9 mouse cellular contexts compared by ENCODE assay signal in genomic region chr3:68576431-68576830, GRCm38 (mm10).
DNase-seq lines count a peak whose midpoint lies in the region; ATAC-seq and TF ChIP-seq lines count a peak whose summit lies in the region.
"Had no signal": no experiment of that assay in that cellular context is flagged by ENCODE, and none has a peak within 500 bp of the region (broad histone marks: within the 10 kb centered on the region; RNA-seq: fewer than 3 reads in every experiment).

No protein-coding gene starts in this region.

- DNase-seq in kidney, adult 18-20 months: no peak
- DNase-seq in cerebellum, adult 8-10 months: peak; percentile 96
- DNase-seq in left cerebral cortex, adult 18-20 months (ENCODE audit: low spot score in 2 of 2): peak; percentile 92 to 94
- DNase-seq in gastrocnemius, adult 8-10 months (ENCODE audit: low spot score in 2 of 2): no peak
- DNase-seq in thymus, adult 2 months: no peak

- WGBS in kidney, embryonic 16.5 days: 17% methylated on average over 7 of the region's 7 CpGs
- 8% methylated on average over 7 of the region's 7 CpGs for whole genome bisulfite sequencing in heart, embryonic 14.5 days
- WGBS in neural tube, embryonic 15.5 days: 12% methylated on average over 7 of the region's 7 CpGs
- WGBS in thymus, adult 2 months: 89% methylated on average over 7 of the region's 7 CpGs

- no peak overlapping the region for H3K9ac ChIP-seq in kidney, embryonic 16.5 days (replicated peaks; ENCODE audit: low read length)
- peak overlapping the region; percentile 54; the same call in 1 of the 2 replicates for H3K9ac ChIP-seq in heart, embryonic 14.5 days (ENCODE audit: low read length)
- 0 out of 2 replicates have a peak overlapping the region, but pooled peaks have one; percentile 14 for H3K9ac ChIP-seq in neural tube, embryonic 15.5 days (replicated peaks)

- no peak for TF ChIP-seq CTCF in thymus, adult 2 months (IDR thresholded peaks at IDR 0.05; ENCODE audit: borderline replicate concordance, control insufficient read depth, extremely low read depth, insufficient read depth, low read length, poor library complexity)

- no peak for TF ChIP-seq POLR2A in thymus, adult 2 months (IDR thresholded peaks at IDR 0.05; ENCODE audit: control insufficient read depth, extremely low read depth, insufficient read depth, low read length, poor library complexity)

- H3K4me3 ChIP-seq in kidney, embryonic 16.5 days (ENCODE audit: low read length): no peak overlapping the region
- no peak overlapping the region for H3K4me3 ChIP-seq in heart, embryonic 14.5 days (ENCODE audit: control insufficient read depth in 1 of 2, insufficient read depth in 1 of 2, low read depth in 1 of 2, low read length in 2 of 2)
- peak overlapping the region; percentile 10 for H3K4me3 ChIP-seq in neural tube, embryonic 15.5 days (replicated peaks)
- H3K4me3 ChIP-seq in thymus, adult 2 months (ENCODE audit: control insufficient read depth, insufficient read depth, low read length): no peak overlapping the region
- H3K4me3 ChIP-seq: heart, adult 2 months had no signal

- no peak overlapping the region for H3K4me2 ChIP-seq in kidney, embryonic 16.5 days (replicated peaks; ENCODE audit: low read depth, low read length)
- H3K4me2 ChIP-seq in heart, embryonic 14.5 days (ENCODE audit: low read length): peak overlapping the region; percentile 52
- peak overlapping the region; percentile 68 for H3K4me2 ChIP-seq in neural tube, embryonic 15.5 days

- no peaks in the 10 kb centered on the region for H3K9me3 ChIP-seq in kidney, embryonic 16.5 days (ENCODE audit: low read length)
- H3K9me3 ChIP-seq in heart, embryonic 14.5 days (ENCODE audit: control insufficient read depth, low read length): no peaks in the 10 kb centered on the region
- H3K9me3 ChIP-seq in neural tube, embryonic 15.5 days (replicated peaks): no peaks in the 10 kb centered on the region

- no peaks in the 10 kb centered on the region for H3K27me3 ChIP-seq in kidney, embryonic 16.5 days (ENCODE audit: insufficient read depth, low read length)
- no peaks in the 10 kb centered on the region for H3K27me3 ChIP-seq in heart, embryonic 14.5 days (ENCODE audit: control insufficient read depth, insufficient read depth, low read length)
- H3K27me3 ChIP-seq in neural tube, embryonic 15.5 days (replicated peaks): no peaks in the 10 kb centered on the region
- no peaks in the 10 kb centered on the region for H3K27me3 ChIP-seq in thymus, adult 2 months (ENCODE audit: control insufficient read depth, insufficient read depth, low read length)

- peaks cover 37% of the 10 kb centered on the region for H3K4me1 ChIP-seq in kidney, embryonic 16.5 days (ENCODE audit: insufficient read depth, low read length)
- H3K4me1 ChIP-seq in heart, embryonic 14.5 days (ENCODE audit: control insufficient read depth in 2 of 2, insufficient read depth in 2 of 2, low read length in 2 of 2): peaks cover 24 to 30% of the 10 kb centered on the region in 2 experiments
- peaks cover 58% of the 10 kb centered on the region for H3K4me1 ChIP-seq in neural tube, embryonic 15.5 days
- H3K4me1 ChIP-seq in thymus, adult 2 months (replicated peaks; ENCODE audit: control insufficient read depth, insufficient read depth, low read length): no peaks in the 10 kb centered on the region; the same call in 1 of the 2 replicates

- ATAC-seq in kidney, embryonic 16.5 days (ENCODE audit: low FRiP score, low TSS enrichment): peak; percentile 46; the same call in 1 of the 2 replicates
- ATAC-seq in heart, embryonic 14.5 days (ENCODE audit: insufficient number of reproducible peaks, insufficient read depth, low FRiP score, low read depth): peak; percentile 46
- ATAC-seq in neural tube, embryonic 15.5 days (ENCODE audit: low FRiP score): no peak

- no peaks in the 10 kb centered on the region for H3K36me3 ChIP-seq in kidney, embryonic 16.5 days (ENCODE audit: insufficient read depth, low read length)
- H3K36me3 ChIP-seq in heart, embryonic 14.5 days (ENCODE audit: control insufficient read depth, insufficient read depth, low read length): no peaks in the 10 kb centered on the region
- no peaks in the 10 kb centered on the region for H3K36me3 ChIP-seq in neural tube, embryonic 15.5 days
- no peaks in the 10 kb centered on the region for H3K36me3 ChIP-seq in thymus, adult 2 months (ENCODE audit: control insufficient read depth, insufficient read depth, low read length)

- H3K27ac ChIP-seq in kidney, embryonic 16.5 days (ENCODE audit: low read length): peak overlapping the region; percentile 14; the same call in 1 of the 2 replicates
- peak overlapping the region; percentile 36 to 53 for H3K27ac ChIP-seq in heart, embryonic 14.5 days (replicated peaks in 1 of 2; ENCODE audit: control insufficient read depth in 1 of 2, insufficient read depth in 1 of 2, low read depth in 2 of 2, low read length in 2 of 2)
- peak overlapping the region; percentile 68 for H3K27ac ChIP-seq in neural tube, embryonic 15.5 days (replicated peaks)
- H3K27ac ChIP-seq in thymus, adult 2 months (ENCODE audit: control insufficient read depth, insufficient read depth, low read length): no peak overlapping the region
- H3K27ac ChIP-seq: heart, adult 2 months had no signal

Comparison
In these comparisons a context has a peak if more than half of its experiments do, and no peak if none do; other contexts are left out.
1. DNase-seq: peak in cerebellum, adult 8-10 months (single experiment) and left cerebral cortex, adult 18-20 months (2 of 2); none in kidney, adult 18-20 months (single experiment), gastrocnemius, adult 8-10 months (0 of 2) and thymus, adult 2 months (single experiment).